Mouse (Mus musculus) gastrocnemius, postnatal 36 days (tissue): Measurements from ENCODE around the gene Taar7b. TPM values are rescaled to one million over a fixed set of nuclear protein-coding genes. Genes with fewer than 3 reads are reported as not detected.

Experiments
- DNase-seq, 2 experiments: peaks; one replicate each; pipeline ENCODE4 v3.0.0; 2022
- intact Hi-C: fragments of 180-260 bp; cut with DNase I; formaldehyde crosslinking; loops from one replicate; pipeline ENCODE4 v1.15.1; 2025
- total RNA-seq, 2 experiments: library from RNA; stranded (reverse); gene quantifications; 2 replicates each; pipeline ENCODE4 v1.2.3; 2021

Taar7b gene
- total RNA-seq, 2 experiments from 2014 or later, result not detected

GRCm38 (mm10) chr10:24049210-24049609 is 49.5 kb downstream of the Taar7b start, which contains the start of gene Taar7f:
Taar7f (plus strand) TSS chr10:24049510.
- intact Hi-C loops, result no loop called here
- DNase-seq, result no peak

Other genes with a start within 250 kb of the Taar7b start
- 100 to 1,000 TPM; 159 to 243 TPM for gene Rps12, start 212.7 kb upstream of the Taar7b start, total RNA-seq
- gene Slc18b1, start 203.0 kb upstream of the Taar7b start, total RNA-seq, result 1 to 10 TPM; 5.6 to 9.2 TPM
- under 1 TPM; 0.13 to 0.17 TPM for gene Vnn3, start 148.5 kb upstream of the Taar7b start, total RNA-seq
- under 1 TPM; 0.20 to 0.27 TPM for gene Vnn1, start 105.3 kb upstream of the Taar7b start, total RNA-seq
- gene Taar1, start 79.6 kb upstream of the Taar7b start, total RNA-seq, result not detected
- gene Taar2, start 61.4 kb upstream of the Taar7b start, total RNA-seq, result not detected
- not detected for gene Taar3, start 50.4 kb upstream of the Taar7b start, total RNA-seq
- not detected for gene Taar4, start 39.4 kb upstream of the Taar7b start, total RNA-seq
- gene Taar5, start 29.2 kb upstream of the Taar7b start, total RNA-seq, result not detected
- gene Taar6, start 14.3 kb upstream of the Taar7b start, total RNA-seq, result not detected
- not detected for gene Taar7a, start 6.5 kb upstream of the Taar7b start, total RNA-seq
- gene Taar7d, start 27.3 kb downstream of the Taar7b start, total RNA-seq, result not detected
- gene Taar7e, start 37.7 kb downstream of the Taar7b start, total RNA-seq, result not detected
- gene Taar7f, start 49.6 kb downstream of the Taar7b start, total RNA-seq, result not detected
- gene Taar8a, start 76.6 kb downstream of the Taar7b start, total RNA-seq, result not detected
- not detected for gene Taar8b, start 92.4 kb downstream of the Taar7b start, total RNA-seq
- not detected for gene Taar8c, start 102.0 kb downstream of the Taar7b start, total RNA-seq
- not detected for gene Taar9, start 109.6 kb downstream of the Taar7b start, total RNA-seq
- 10 to 100 TPM; 21.5 to 24.3 TPM for gene Stx7, start 149.4 kb downstream of the Taar7b start, total RNA-seq
- under 1 TPM; 0.26 to 0.57 TPM for gene Moxd1, start 223.6 kb downstream of the Taar7b start, total RNA-seq